Mouse (Mus musculus): ENCODE measurements around the gene Susd6. TPM values are rescaled to one million over a fixed set of nuclear protein-coding genes. Genes with fewer than 3 reads are reported as not detected.

The Susd6 gene
- total and polyA plus RNA-seq, 3 experiments = 29.6 to 135 (median 66.6) TPM

- DNase-seq (ENCODE audit: low spot score) (no peak), ATAC-seq (ENCODE audit: extremely low read depth, insufficient number of reproducible peaks, low FRiP score, poor library complexity, severe bottlenecking) (no peak)
- Histone ChIP-seq H3K9me3 (replicated peaks) (peaks cover 7% of the 10 kb centered on the region), H3K27me3 (ENCODE audit: insufficient read depth, low read length) (0 out of 2 replicates have a peak, but pooled peaks cover 3% of the 10 kb centered on the region), H3K4me1 (ENCODE audit: insufficient read depth, low read depth, low read length) (peaks cover 29% of the 10 kb centered on the region), H3K4me3 (ENCODE audit: low read depth, low read length) (no peak overlapping the region), H3K36me3 (replicated peaks) (peaks cover 3% of the 10 kb centered on the region)
- TF ChIP-seq GATA2 (IDR thresholded peaks at IDR 0.05; ENCODE audit: borderline replicate concordance, low read depth, low read length) (no peak), POLR2AphosphoS5 (IDR thresholded peaks at IDR 0.05; ENCODE audit: insufficient replicate concordance, low read depth, low read length) (no peak), TAL1 (conservative IDR thresholded peaks at IDR 0.05; ENCODE audit: low read depth, low read length) (no peak), GATA1 (IDR thresholded peaks at IDR 0.05; ENCODE audit: borderline replicate concordance, low read length) (no peak), CTCF (IDR thresholded peaks at IDR 0.05; ENCODE audit: low read depth, low read length) (no peak)
Measured at GRCm38 (mm10) chr12:80887036-80887435, 96.7 kb downstream of the Susd6 start.

GRCm38 (mm10) chr12:80889331-80889730 is 99.0 kb downstream of the Susd6 start:
- TF ChIP-seq CTCF (IDR thresholded peaks at IDR 0.05; ENCODE audit: low read depth, low read length) = no peak
- TF ChIP-seq GATA2 (IDR thresholded peaks at IDR 0.05; ENCODE audit: borderline replicate concordance, low read depth, low read length) = no peak
- no peak for TF ChIP-seq POLR2AphosphoS5 (IDR thresholded peaks at IDR 0.05; ENCODE audit: insufficient replicate concordance, low read depth, low read length)
- TF ChIP-seq TAL1 (conservative IDR thresholded peaks at IDR 0.05; ENCODE audit: low read depth, low read length) = no peak
- no peak for TF ChIP-seq GATA1 (IDR thresholded peaks at IDR 0.05; ENCODE audit: borderline replicate concordance, low read length)
- H3K27me3 ChIP-seq (ENCODE audit: insufficient read depth, low read length) = 0 out of 2 replicates have a peak, but pooled peaks cover 3% of the 10 kb centered on the region
- H3K4me3 ChIP-seq (ENCODE audit: low read depth, low read length) = no peak overlapping the region
- peaks cover 7% of the 10 kb centered on the region for H3K9me3 ChIP-seq (replicated peaks)
- DNase-seq (ENCODE audit: low spot score) (no peak), ATAC-seq (ENCODE audit: extremely low read depth, insufficient number of reproducible peaks, low FRiP score, poor library complexity, severe bottlenecking) (no peak)
- peaks cover 40% of the 10 kb centered on the region for H3K4me1 ChIP-seq (ENCODE audit: insufficient read depth, low read depth, low read length)
- no peaks in the 10 kb centered on the region for H3K36me3 ChIP-seq (replicated peaks)

- Histone ChIP-seq H3K27me3 (ENCODE audit: insufficient read depth, low read length) (peaks cover 8% of the 10 kb centered on the region; the same call in 1 of the 2 replicates), H3K4me3 (ENCODE audit: low read depth, low read length) (no peak overlapping the region), H3K9me3 (replicated peaks) (peaks cover 7% of the 10 kb centered on the region), H3K36me3 (replicated peaks) (no peaks in the 10 kb centered on the region), H3K4me1 (ENCODE audit: insufficient read depth, low read depth, low read length) (peaks cover 32% of the 10 kb centered on the region)
- DNase-seq (ENCODE audit: low spot score) (no peak), ATAC-seq (ENCODE audit: extremely low read depth, insufficient number of reproducible peaks, low FRiP score, poor library complexity, severe bottlenecking) (no peak)
- no peak for TF ChIP-seq GATA2 (IDR thresholded peaks at IDR 0.05; ENCODE audit: borderline replicate concordance, low read depth, low read length)
- no peak for TF ChIP-seq POLR2AphosphoS5 (IDR thresholded peaks at IDR 0.05; ENCODE audit: insufficient replicate concordance, low read depth, low read length)
- TF ChIP-seq CTCF (IDR thresholded peaks at IDR 0.05; ENCODE audit: low read depth, low read length) = no peak
- no peak for TF ChIP-seq GATA1 (IDR thresholded peaks at IDR 0.05; ENCODE audit: borderline replicate concordance, low read length)
- TF ChIP-seq TAL1 (conservative IDR thresholded peaks at IDR 0.05; ENCODE audit: low read depth, low read length) = no peak
Measured at GRCm38 (mm10) chr12:80891074-80891473, 100.8 kb downstream of the Susd6 start.

- TF ChIP-seq GATA1 (IDR thresholded peaks at IDR 0.05; ENCODE audit: borderline replicate concordance, low read length) (no peak), POLR2AphosphoS5 (IDR thresholded peaks at IDR 0.05; ENCODE audit: insufficient replicate concordance, low read depth, low read length) (no peak), CTCF (IDR thresholded peaks at IDR 0.05; ENCODE audit: low read depth, low read length) (no peak), GATA2 (IDR thresholded peaks at IDR 0.05; ENCODE audit: borderline replicate concordance, low read depth, low read length) (no peak), TAL1 (conservative IDR thresholded peaks at IDR 0.05; ENCODE audit: low read depth, low read length) (no peak)
- DNase-seq (ENCODE audit: low spot score) = no peak
- peaks cover 7% of the 10 kb centered on the region for H3K9me3 ChIP-seq (replicated peaks)
- no peak for ATAC-seq (ENCODE audit: extremely low read depth, insufficient number of reproducible peaks, low FRiP score, poor library complexity, severe bottlenecking)
- H3K36me3 ChIP-seq (replicated peaks) = no peaks in the 10 kb centered on the region
- peaks cover 17% of the 10 kb centered on the region for H3K27me3 ChIP-seq (ENCODE audit: insufficient read depth, low read length)
- H3K4me1 ChIP-seq (ENCODE audit: insufficient read depth, low read depth, low read length) = peaks cover 24% of the 10 kb centered on the region
- H3K4me3 ChIP-seq (ENCODE audit: low read depth, low read length) = no peak overlapping the region
Measured at GRCm38 (mm10) chr12:80893720-80894494, 103.6 kb downstream of the Susd6 start.

- no peaks in the 10 kb centered on the region for H3K36me3 ChIP-seq (replicated peaks)
- ATAC-seq (ENCODE audit: extremely low read depth, insufficient number of reproducible peaks, low FRiP score, poor library complexity, severe bottlenecking) = peak; percentile 79
- peaks cover 24% of the 10 kb centered on the region for H3K4me1 ChIP-seq (ENCODE audit: insufficient read depth, low read depth, low read length)
- TF ChIP-seq TAL1 (conservative IDR thresholded peaks at IDR 0.05; ENCODE audit: low read depth, low read length) = no peak
- peak; percentile 98 for TF ChIP-seq CTCF (IDR thresholded peaks at IDR 0.05; ENCODE audit: low read depth, low read length)
- TF ChIP-seq GATA1 (IDR thresholded peaks at IDR 0.05; ENCODE audit: borderline replicate concordance, low read length) = no peak
- TF ChIP-seq GATA2 (IDR thresholded peaks at IDR 0.05; ENCODE audit: borderline replicate concordance, low read depth, low read length) = no peak
- TF ChIP-seq POLR2AphosphoS5 (IDR thresholded peaks at IDR 0.05; ENCODE audit: insufficient replicate concordance, low read depth, low read length) = no peak
- peak; percentile 77 for DNase-seq (ENCODE audit: low spot score)
- H3K9me3 ChIP-seq (replicated peaks) = no peaks in the 10 kb centered on the region
- H3K27me3 ChIP-seq (ENCODE audit: insufficient read depth, low read length) = peaks cover 22% of the 10 kb centered on the region
- no peak overlapping the region; the same call in 1 of the 2 replicates for H3K4me3 ChIP-seq (ENCODE audit: low read depth, low read length)
Measured at GRCm38 (mm10) chr12:80894973-80895570, 104.8 kb downstream of the Susd6 start.

GRCm38 (mm10) chr12:80909631-80910030 is 119.3 kb downstream of the Susd6 start:
- Histone ChIP-seq H3K4me3 (ENCODE audit: low read depth, low read length) (no peak overlapping the region), H3K27me3 (ENCODE audit: insufficient read depth, low read length) (peaks cover 41% of the 10 kb centered on the region), H3K4me1 (ENCODE audit: insufficient read depth, low read depth, low read length) (no peaks in the 10 kb centered on the region), H3K9me3 (replicated peaks) (no peaks in the 10 kb centered on the region), H3K36me3 (replicated peaks) (no peaks in the 10 kb centered on the region)
- no peak for TF ChIP-seq TAL1 (conservative IDR thresholded peaks at IDR 0.05; ENCODE audit: low read depth, low read length)
- no peak for TF ChIP-seq CTCF (IDR thresholded peaks at IDR 0.05; ENCODE audit: low read depth, low read length)
- no peak for TF ChIP-seq POLR2AphosphoS5 (IDR thresholded peaks at IDR 0.05; ENCODE audit: insufficient replicate concordance, low read depth, low read length)
- TF ChIP-seq GATA2 (IDR thresholded peaks at IDR 0.05; ENCODE audit: borderline replicate concordance, low read depth, low read length) = no peak
- TF ChIP-seq GATA1 (IDR thresholded peaks at IDR 0.05; ENCODE audit: borderline replicate concordance, low read length) = no peak
- DNase-seq (ENCODE audit: low spot score) (no peak), ATAC-seq (ENCODE audit: extremely low read depth, insufficient number of reproducible peaks, low FRiP score, poor library complexity, severe bottlenecking) (no peak)

Data from G1E (cell line).